Mouse (Mus musculus): ENCODE data around the gene Epb42. TPM values are rescaled to one million over a fixed set of nuclear protein-coding genes. Genes with fewer than 3 reads are reported as not detected.
"Not testable (repeated sequence)": the region's sequence is repeated elsewhere in the genome, so short reads cannot be mapped to it uniquely, and the experiment has no call there.

Gene Epb42
- polyA plus RNA-seq, 1 experiment, result 37.1 TPM

DNA sequence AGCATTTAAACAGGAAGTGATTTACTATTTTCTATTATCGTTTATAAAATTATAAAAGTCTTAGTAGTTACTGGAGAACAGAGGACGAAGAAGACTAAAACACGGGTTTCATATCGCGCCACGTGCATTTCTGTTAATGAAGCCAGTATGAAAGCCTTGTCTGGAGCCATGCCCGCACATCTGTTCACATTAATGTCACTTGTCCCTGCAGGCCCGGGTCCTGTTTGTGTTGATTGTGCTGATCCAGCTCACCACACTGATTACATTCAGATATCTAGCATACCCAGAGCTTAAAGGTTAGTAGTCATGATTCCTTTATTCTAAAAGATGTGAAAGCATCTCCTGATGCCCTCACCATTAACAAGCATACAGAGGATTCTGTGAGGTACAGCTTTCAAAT, 38.0 kb downstream of the Epb42 start:
- H3K27me3 ChIP-seq (ENCODE audit: control insufficient read depth, insufficient read depth, low read length), result no peaks in the 10 kb centered on the region
- TF ChIP-seq CTCF (IDR thresholded peaks at IDR 0.05; ENCODE audit: extremely low read depth, insufficient read depth, insufficient read length, insufficient replicate concordance) (no peak), POLR2A (IDR thresholded peaks at IDR 0.05; ENCODE audit: low read depth, low read length) (no peak)
- DNase-seq (ENCODE audit: low read depth in 1 of 2, low spot score in 2 of 2), result no peak
- no peak overlapping the region for H3K27ac ChIP-seq (ENCODE audit: insufficient read depth, low read length)
- H3K36me3 ChIP-seq (ENCODE audit: control insufficient read depth, insufficient read depth, low read length), result peaks cover 6% of the 10 kb centered on the region
- H3K4me1 ChIP-seq (ENCODE audit: control insufficient read depth, insufficient read depth, insufficient read length), result no peaks in the 10 kb centered on the region
- no peak overlapping the region for H3K4me3 ChIP-seq (ENCODE audit: extremely low read depth, insufficient read depth, insufficient read length)
- WGBS, result 86% methylated on average over 8 of the region's 8 CpGs

DNA sequence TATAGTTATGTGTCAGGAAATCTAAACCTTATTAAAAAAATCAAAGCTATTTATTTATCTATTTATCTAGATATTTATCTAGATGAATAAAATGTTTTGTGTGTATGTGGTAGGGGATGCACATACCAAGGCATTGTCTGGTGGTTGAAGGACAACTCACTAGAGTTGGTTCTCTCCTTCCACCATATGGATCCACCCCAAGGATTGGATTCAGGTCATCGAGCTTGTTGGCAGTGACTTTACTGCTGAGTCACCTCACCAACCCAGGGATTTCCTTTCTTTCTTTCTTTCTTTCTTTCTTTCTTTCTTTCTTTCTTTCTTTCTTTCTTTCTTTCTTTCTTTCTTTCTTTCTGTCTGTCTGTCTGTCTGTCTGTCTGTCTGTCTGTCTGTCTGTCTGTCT, 40.3 kb downstream of the Epb42 start:
- H3K36me3 ChIP-seq (ENCODE audit: control insufficient read depth, insufficient read depth, low read length); H3K4me1 ChIP-seq (ENCODE audit: control insufficient read depth, insufficient read depth, insufficient read length); H3K27me3 ChIP-seq (ENCODE audit: control insufficient read depth, insufficient read depth, low read length); H3K27ac ChIP-seq (ENCODE audit: insufficient read depth, low read length); H3K4me3 ChIP-seq (ENCODE audit: extremely low read depth, insufficient read depth, insufficient read length); DNase-seq (ENCODE audit: low read depth in 1 of 2, low spot score in 2 of 2): not testable (repeated sequence)
- WGBS, result 47% methylated on average over 1 of the region's 1 CpGs

DNA sequence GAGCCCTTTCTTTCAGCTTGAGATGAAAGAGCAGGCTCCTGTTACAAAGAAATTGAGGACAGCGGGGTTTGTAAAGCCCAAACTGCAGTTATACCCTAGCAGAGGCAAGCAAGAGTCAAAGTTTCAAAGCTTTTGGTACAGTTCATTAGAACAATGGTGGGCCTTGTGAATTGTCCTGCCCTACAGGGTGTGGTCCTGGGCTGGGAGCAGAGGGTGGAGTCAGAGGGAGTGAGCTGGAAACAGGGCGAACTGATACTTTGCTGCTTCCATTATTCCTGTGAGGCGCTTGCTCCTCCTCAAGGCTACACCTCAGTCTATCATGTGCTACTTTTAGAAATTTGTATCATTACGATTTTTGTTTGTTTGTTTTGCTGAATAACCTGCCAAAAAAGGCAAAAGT, 45.7 kb downstream of the Epb42 start:
- H3K27me3 ChIP-seq (ENCODE audit: control insufficient read depth, insufficient read depth, low read length), result no peaks in the 10 kb centered on the region
- WGBS, result 94% methylated on average over 4 of the region's 4 CpGs
- H3K36me3 ChIP-seq (ENCODE audit: control insufficient read depth, insufficient read depth, low read length), result peaks cover 10% of the 10 kb centered on the region
- DNase-seq (ENCODE audit: low read depth in 1 of 2, low spot score in 2 of 2), result no peak
- H3K4me1 ChIP-seq (ENCODE audit: control insufficient read depth, insufficient read depth, insufficient read length), result no peaks in the 10 kb centered on the region
- TF ChIP-seq CTCF (IDR thresholded peaks at IDR 0.05; ENCODE audit: extremely low read depth, insufficient read depth, insufficient read length, insufficient replicate concordance) (no peak), POLR2A (IDR thresholded peaks at IDR 0.05; ENCODE audit: low read depth, low read length) (no peak)
- no peak overlapping the region for H3K27ac ChIP-seq (ENCODE audit: insufficient read depth, low read length)
- H3K4me3 ChIP-seq (ENCODE audit: extremely low read depth, insufficient read depth, insufficient read length), result no peak overlapping the region

DNA sequence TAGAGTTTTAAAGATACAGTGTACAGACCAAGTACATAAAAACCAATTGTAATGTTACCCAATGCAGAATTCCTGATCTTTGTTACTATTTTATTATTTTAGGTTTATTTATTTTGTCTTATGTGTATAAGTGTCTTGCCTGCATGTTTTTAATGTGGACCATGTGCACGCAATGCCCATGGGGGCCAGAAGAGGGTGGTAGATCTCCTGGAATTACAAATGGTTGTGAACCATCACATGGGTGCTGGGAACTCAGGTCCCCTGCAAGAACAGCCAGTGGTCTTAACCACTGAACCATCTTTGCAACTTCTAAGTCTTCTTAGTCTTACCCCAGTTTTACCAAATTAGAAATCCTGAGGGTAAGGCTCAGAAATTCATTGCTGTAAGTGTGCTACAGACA, 51.6 kb downstream of the Epb42 start:
- H3K27me3 ChIP-seq (ENCODE audit: control insufficient read depth, insufficient read depth, low read length), result no peaks in the 10 kb centered on the region
- no peaks in the 10 kb centered on the region for H3K4me1 ChIP-seq (ENCODE audit: control insufficient read depth, insufficient read depth, insufficient read length)
- DNase-seq (ENCODE audit: low read depth in 1 of 2, low spot score in 2 of 2), result no peak
- H3K4me3 ChIP-seq (ENCODE audit: extremely low read depth, insufficient read depth, insufficient read length), result no peak overlapping the region
- no peak overlapping the region for H3K27ac ChIP-seq (ENCODE audit: insufficient read depth, low read length)
- TF ChIP-seq CTCF (IDR thresholded peaks at IDR 0.05; ENCODE audit: extremely low read depth, insufficient read depth, insufficient read length, insufficient replicate concordance) (no peak), POLR2A (IDR thresholded peaks at IDR 0.05; ENCODE audit: low read depth, low read length) (no peak)
- peaks cover 9% of the 10 kb centered on the region for H3K36me3 ChIP-seq (ENCODE audit: control insufficient read depth, insufficient read depth, low read length)
- 90% methylated on average over 1 of the region's 1 CpGs for whole genome bisulfite sequencing

DNA sequence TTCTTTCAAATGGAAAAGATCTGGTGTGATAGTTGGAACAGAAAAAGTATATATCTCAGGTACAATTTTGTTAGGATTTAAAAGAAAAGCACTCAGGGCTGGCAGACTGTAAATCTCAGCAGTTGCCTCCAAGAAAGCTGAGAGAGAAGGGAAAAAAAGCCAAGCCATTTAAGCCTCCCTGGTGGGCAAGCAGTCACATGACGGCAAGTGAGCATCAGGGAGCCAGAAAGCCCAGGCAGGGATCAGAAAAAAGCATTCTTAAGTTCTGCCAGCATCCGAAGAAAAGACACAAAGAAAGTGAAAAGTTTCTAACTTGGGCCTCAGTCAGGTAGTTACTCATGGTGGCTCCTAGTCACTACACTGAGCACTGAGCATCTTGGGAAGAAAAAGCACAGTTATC, 53.3 kb downstream of the Epb42 start:
- 84% methylated on average over 2 of the region's 2 CpGs for WGBS
- H3K36me3 ChIP-seq (ENCODE audit: control insufficient read depth, insufficient read depth, low read length), result peaks cover 11% of the 10 kb centered on the region
- no peaks in the 10 kb centered on the region for H3K4me1 ChIP-seq (ENCODE audit: control insufficient read depth, insufficient read depth, insufficient read length)
- no peak for DNase-seq (ENCODE audit: low read depth in 1 of 2, low spot score in 2 of 2)
- no peak overlapping the region for H3K4me3 ChIP-seq (ENCODE audit: extremely low read depth, insufficient read depth, insufficient read length)
- no peak overlapping the region for H3K27ac ChIP-seq (ENCODE audit: insufficient read depth, low read length)
- H3K27me3 ChIP-seq (ENCODE audit: control insufficient read depth, insufficient read depth, low read length), result no peaks in the 10 kb centered on the region
- no peak for TF ChIP-seq POLR2A (IDR thresholded peaks at IDR 0.05; ENCODE audit: low read depth, low read length)
- no peak for TF ChIP-seq CTCF (IDR thresholded peaks at IDR 0.05; ENCODE audit: extremely low read depth, insufficient read depth, insufficient read length, insufficient replicate concordance)

DNA sequence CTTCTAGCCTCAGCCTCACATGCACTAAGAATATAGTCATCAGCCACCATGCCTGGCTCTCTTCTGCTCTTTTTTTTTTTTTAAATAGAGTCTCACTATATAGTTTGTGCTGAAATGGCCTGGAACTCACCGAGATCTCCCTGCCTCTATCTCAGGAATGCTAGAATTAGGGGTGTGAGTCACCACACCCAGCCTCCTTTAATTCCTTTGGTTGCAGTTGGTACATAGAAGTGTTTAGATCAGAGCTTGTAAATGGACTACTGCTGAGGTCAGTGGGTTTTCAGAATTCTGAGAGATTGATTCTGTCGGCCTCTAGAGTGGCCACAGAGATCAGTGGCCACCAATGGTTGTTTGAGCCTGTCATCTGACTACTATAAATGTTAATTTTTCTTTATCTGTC, 56.0 kb downstream of the Epb42 start:
- no peak for DNase-seq (ENCODE audit: low read depth in 1 of 2, low spot score in 2 of 2)
- no peak overlapping the region for H3K4me3 ChIP-seq (ENCODE audit: extremely low read depth, insufficient read depth, insufficient read length)
- H3K27ac ChIP-seq (ENCODE audit: insufficient read depth, low read length), result no peak overlapping the region
- no peak for TF ChIP-seq CTCF (IDR thresholded peaks at IDR 0.05; ENCODE audit: extremely low read depth, insufficient read depth, insufficient read length, insufficient replicate concordance)
- no peak for TF ChIP-seq POLR2A (IDR thresholded peaks at IDR 0.05; ENCODE audit: low read depth, low read length)
- 80% methylated on average over 2 of the region's 2 CpGs for WGBS
- no peaks in the 10 kb centered on the region for H3K27me3 ChIP-seq (ENCODE audit: control insufficient read depth, insufficient read depth, low read length)
- no peaks in the 10 kb centered on the region; the same call in none of the 2 replicates for H3K4me1 ChIP-seq (ENCODE audit: control insufficient read depth, insufficient read depth, insufficient read length)
- H3K36me3 ChIP-seq (ENCODE audit: control insufficient read depth, insufficient read depth, low read length), result peaks cover 5% of the 10 kb centered on the region; the same call in 1 of the 2 replicates

DNA sequence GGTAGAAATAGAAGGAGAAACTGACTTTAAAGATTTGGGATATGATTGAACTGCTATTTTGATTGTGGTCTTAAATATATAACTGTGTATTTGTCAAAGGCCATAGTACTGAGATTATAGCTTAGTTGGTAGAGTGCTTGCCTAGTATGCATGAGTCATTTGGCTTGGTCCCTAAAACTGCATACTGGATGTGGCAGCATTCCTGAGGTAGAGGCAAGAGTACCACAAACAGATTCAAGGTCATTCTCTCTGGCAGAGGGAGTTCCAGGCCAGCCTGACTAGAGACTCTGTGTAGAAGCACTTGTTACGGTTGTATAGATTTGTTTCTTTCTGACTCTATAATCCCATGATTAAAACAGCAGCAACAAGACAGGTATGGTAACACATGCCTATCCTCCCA, 57.1 kb downstream of the Epb42 start:
- H3K4me1 ChIP-seq (ENCODE audit: control insufficient read depth, insufficient read depth, insufficient read length), result no peaks in the 10 kb centered on the region; the same call in none of the 2 replicates
- H3K27me3 ChIP-seq (ENCODE audit: control insufficient read depth, insufficient read depth, low read length), result no peaks in the 10 kb centered on the region
- WGBS, result 96% methylated on average over 1 of the region's 1 CpGs

More for the DNA sequence above, 57.1 kb downstream of the Epb42 start:
- DNase-seq (ENCODE audit: low read depth in 1 of 2, low spot score in 2 of 2), result no peak
- H3K27ac ChIP-seq (ENCODE audit: insufficient read depth, low read length), result no peak overlapping the region
- TF ChIP-seq POLR2A (IDR thresholded peaks at IDR 0.05; ENCODE audit: low read depth, low read length), result no peak
- TF ChIP-seq CTCF (IDR thresholded peaks at IDR 0.05; ENCODE audit: extremely low read depth, insufficient read depth, insufficient read length, insufficient replicate concordance), result no peak
- H3K36me3 ChIP-seq (ENCODE audit: control insufficient read depth, insufficient read depth, low read length), result peaks cover 5% of the 10 kb centered on the region; the same call in 1 of the 2 replicates
- no peak overlapping the region for H3K4me3 ChIP-seq (ENCODE audit: extremely low read depth, insufficient read depth, insufficient read length)
